Mouse (Mus musculus): Measurements from ENCODE around the gene Eif4g2.

The Eif4g2 gene

DNA sequence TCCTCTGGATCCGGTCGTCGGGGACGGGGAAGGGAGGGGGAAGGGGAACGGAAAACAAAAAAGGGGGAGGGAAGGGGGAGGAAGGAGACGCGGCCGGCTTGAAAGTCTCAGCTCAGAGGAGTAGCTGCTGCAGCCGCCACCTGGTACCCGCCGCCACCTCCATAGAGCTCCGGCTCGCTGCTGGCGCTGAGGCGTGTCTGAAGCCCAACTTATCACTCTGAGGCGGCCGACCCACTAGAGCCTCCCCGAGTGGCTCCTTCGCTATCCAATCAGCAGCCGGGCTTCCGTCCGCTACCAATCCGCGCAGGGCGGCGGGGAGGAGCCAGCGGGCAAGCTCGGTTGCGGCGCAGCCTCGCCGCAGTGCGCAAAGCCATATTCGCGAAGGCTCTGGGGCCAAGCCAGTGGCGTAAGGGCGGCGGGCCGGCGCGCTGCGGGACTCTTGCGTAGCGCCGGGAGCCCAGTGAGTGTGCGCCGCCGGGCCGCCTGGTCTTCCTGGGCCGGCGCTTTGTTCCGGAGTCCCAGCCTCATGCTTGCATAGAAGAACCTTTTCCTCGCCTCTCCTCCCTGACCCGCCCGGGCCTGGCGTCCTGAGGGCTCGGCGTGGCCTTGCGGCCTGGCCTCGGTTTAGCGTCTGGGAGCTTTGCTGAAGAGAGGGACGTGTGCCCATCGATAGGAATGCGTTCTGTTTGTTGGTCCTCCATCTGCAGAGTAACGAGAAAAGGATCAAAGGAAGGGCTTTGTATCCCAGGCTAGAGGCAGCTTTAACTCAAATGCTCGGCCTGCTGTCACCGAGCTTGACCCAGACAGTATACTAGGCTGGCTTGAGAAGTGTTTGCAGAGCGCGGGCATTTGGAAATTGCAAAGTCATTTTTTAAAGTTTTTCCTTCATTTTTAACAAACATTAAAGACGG, at the start of gene Eif4g2:
TSS of gene Eif4g2 (minus strand) at position 209 of the 911 bp plus-strand sequence.
- peak; percentile 98 to 99 for DNase-seq (ENCODE audit: low spot score in 2 of 2)

DNA sequence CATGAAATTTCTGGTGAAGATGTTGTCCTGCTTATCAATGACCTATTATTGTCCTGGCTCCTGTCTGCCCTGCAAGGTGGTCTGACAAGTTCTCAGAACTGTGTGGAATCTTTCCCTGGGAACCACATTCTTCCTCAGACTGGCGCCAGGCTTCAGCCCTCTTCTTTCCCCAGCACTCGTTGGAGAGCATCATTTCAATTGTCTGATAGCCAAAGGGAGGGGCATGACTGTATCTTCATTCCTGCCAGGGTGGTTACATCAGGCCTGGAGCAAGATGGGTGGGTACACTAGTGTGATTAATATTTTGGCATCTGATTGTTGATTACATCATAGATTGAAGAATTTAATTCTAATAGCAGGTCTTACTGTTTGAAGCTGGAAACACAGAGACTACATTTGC, 49.8 kb upstream of the Eif4g2 start:
- no peak for DNase-seq (ENCODE audit: low spot score in 2 of 2)

DNA sequence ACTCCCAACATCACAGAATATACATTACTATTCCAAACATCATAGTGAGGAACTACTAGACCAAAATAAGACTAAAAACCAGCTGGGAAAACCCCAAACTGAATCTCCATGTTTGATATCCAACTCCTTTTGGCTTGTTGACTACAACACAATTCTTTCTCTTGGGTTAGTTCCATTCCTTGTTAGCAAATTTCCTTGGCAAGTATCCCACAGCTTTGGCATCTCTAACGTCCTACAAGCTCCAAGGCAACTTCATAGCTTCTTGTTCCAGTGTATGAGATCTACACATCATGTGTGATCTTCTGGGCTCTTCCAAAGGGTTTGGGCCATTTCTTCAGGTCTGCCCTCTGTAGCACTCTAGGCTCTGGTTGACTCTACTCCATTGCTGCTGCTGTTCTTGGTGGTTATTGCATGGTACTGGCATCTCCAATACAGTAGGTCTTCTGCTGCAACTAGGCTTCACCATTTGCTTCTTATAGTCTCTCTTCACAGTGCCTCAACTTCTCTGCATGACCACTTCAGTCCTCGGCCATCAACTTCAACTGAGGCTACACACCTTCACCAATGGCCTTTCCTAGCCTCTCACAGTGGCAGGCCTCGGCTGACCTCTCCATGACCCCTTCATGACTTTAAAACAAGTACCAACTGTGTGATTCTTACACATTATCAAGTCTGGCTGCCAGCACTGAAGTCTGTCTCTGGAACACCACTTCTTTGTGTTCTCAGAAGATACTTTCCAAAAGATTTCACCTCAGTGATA, 44.0 kb upstream of the Eif4g2 start:
- no peak for DNase-seq (ENCODE audit: low spot score in 2 of 2)

DNA sequence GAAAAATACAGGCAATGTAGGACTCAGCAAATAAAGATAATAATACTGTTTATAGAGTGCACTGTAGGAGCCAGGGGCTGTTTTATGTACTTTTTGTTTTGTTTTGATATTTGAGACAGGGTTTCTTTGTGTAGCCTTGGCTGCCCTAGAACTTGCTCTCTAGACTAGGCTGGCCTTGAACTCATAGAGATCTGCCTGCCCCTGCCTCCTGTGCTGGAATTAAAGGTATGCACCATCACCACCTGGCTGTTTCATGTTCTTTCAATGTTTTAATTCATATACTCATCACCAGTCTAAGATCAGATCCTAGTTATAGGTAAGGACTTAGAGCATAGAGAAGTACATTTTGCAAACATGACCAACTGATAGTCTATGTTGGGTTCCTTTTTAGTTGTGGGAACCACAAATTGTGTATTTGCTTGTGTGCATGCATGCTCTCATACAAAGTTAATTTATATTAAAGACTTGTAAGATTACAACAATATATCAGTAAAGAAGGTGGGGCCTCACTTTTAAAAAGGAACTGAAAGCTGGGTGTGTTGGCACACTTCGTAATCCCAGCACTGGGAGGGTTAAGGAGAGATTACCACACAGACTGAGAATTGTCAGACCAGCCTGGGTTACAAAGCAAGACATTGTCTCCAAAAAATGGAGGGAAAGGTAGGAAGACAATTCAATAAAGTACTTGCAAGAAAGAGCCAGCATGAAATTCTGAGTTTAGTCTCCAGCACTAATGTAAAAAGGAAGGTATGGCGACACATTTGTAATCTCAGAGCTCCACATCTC, 41.1 kb upstream of the Eif4g2 start:
- no peak for DNase-seq (ENCODE audit: low spot score in 2 of 2)

DNA sequence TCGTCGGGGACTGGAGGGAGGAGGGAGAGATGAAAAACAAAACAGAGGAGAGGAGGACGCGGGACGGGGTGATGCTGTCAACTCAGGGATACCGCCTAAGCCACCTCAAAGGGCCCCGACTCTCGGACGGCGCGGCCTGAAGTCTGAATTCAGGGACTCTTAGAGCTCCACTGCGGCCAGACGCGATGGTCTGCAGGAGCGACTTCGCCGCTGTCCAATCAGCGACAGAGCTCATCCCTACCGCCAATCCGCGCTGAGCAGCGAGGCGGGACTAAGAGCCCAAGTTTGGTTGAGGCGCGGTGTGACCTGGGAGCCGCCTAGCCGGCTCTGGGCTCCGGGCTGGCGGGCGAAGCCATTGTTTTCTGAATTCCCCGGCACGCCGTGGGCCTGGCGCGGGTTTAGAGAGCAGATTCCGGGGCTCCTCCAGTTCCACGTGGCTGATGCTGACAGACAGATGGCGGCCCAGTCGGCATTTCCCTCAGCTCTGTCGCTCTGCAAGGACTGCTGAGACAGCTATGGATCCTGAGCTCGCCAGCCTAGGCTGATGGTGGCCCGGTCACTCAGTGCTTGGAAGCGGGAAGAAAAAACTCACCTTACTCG, 39.8 kb upstream of the Eif4g2 start:
- DNase-seq (ENCODE audit: low spot score in 2 of 2) = peak; percentile 96 to 97

DNA sequence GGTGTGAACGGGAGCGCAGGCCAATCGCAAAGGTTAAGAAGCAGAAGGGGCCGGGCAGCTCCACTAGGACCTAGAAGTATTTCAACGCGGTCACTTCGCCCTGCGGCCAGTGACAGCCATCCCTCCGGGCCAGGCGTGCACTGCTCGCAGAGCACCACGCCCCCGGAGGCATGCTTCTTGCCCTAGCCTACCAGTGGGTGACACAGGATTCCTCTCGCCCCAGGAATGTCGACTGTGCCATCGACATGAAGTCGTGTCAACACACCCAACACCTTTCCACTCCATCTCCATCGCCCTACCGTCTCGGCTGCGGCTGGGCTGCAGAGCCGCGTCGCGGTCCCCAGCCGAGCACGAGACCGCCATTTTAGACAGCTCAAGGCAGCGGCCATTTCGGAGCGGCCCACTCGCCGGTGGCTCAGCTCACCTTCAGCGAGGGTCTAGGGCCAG, 39.3 kb upstream of the Eif4g2 start:
- peak in 1 of 2 experiments; percentile 62 for DNase-seq (ENCODE audit: low spot score in 2 of 2)

DNA sequence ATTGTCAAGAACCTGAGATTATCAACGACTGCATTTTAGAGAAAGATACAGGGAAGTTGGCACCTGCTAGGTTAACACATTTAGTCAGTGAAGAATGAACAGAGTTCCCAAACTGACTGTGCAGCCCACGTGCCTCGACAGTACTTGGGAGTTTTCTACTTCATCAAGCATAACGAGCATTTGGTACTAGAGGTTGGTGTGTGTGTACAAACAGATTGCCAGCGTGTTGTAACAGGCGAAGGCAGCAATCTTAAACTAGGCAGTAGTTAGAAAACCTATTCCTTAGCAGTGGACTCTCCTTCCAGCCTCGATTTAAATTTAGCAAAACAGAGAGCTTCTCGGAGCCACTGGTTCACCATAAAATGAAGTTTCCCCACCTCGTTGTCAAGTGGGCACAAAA, 38.7 kb upstream of the Eif4g2 start:
- DNase-seq (ENCODE audit: low spot score in 2 of 2) = peak in 1 of 2 experiments; percentile 12

DNA sequence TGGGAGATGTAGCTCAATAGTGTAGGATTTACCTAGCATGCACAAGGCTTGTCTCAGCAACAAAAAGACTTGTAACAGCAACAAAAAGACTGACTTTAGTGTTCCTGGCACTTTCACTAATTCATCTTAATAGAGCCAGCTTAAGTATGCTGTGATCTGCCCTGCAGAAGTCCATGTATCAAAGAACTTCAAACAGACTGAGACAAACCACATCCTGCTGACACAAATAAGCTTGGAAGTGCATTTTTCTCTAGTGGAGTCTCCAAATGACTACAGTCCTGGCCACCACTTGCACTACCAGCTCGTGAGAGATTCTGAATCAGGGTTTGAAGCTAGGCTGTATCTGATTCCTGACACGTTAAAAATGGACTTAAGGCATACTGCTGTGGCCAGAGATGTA, 26.7 kb upstream of the Eif4g2 start:
- DNase-seq (ENCODE audit: low spot score in 2 of 2) = no peak

DNA sequence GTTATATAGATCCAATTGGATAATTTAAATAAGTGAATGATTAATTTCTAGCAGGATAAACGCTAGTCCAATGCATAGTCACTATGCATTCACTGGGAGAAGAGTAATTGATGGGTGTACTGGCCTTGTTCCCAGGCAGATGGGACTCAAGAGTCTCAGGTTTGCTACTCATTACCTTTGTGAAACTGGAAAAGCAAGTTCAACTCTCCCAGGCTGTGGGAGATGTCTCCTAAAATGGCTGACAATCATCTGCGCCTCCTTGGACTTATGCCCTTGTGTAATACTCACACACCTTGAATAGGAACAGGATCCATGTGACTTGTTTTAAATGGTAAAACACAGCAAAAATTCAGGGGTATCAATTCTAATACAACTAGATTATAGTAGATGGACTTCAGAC, 26.3 kb upstream of the Eif4g2 start:
- no peak for DNase-seq (ENCODE audit: low spot score in 2 of 2)

DNA sequence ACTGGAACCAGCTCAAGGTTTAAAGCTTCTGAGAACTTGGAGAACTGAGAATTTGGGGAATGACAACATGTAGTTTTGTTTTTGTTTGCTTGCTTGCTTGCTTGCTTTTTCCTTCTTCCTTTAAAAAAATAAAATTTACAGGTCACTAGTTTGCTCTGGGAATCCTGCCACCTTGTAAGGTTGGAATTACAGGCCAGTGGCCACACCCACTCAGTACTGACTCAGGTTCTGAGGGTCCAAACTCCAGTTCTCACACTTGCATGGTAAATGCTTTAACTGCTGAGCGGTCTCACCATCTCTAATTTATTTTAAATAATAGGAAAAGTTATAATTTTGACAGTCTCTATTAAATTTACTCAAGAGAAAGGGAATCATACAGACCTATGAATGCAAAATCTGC, 15.4 kb upstream of the Eif4g2 start:
- no peak for DNase-seq (ENCODE audit: low spot score in 2 of 2)

DNA sequence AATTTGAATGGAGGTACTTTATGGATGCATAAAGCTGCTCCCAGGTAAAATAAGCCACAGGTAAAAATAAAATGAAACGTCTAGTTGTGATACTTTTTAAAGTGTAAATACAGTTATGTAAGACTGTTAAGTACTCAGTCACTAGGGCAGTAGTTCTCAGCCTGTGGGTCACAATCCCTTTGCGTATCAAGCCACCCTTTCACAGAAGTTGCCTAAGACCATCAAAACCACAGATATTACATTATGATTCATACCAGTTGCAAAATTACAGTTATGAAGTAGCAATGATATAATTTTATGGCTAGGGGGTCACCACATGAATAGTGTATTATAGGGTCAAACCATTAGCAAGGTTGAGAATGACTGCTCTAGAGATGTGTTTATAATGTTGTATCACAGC, 12.3 kb upstream of the Eif4g2 start:
- no peak for DNase-seq (ENCODE audit: low spot score in 2 of 2)

DNA sequence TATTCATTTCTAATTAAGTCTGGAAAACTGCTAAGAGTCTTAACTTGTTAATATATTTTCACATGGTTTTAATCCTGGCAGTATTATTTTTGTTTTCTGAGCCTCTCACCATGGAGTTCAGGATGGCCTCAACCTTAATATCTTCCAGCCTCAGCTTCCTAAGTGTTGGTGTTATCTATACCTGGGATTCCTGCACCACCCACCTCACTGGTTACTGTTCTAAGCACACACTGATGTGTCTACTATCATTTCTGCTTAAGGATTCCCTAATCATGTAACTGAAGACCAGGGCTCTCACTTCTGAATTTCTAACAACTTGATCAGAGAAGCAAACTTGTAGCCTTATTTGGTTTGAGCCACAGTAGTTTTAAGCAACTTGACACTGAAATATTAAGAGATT, 2.3 kb upstream of the Eif4g2 start:
- no peak for DNase-seq (ENCODE audit: low spot score in 2 of 2)

DNA sequence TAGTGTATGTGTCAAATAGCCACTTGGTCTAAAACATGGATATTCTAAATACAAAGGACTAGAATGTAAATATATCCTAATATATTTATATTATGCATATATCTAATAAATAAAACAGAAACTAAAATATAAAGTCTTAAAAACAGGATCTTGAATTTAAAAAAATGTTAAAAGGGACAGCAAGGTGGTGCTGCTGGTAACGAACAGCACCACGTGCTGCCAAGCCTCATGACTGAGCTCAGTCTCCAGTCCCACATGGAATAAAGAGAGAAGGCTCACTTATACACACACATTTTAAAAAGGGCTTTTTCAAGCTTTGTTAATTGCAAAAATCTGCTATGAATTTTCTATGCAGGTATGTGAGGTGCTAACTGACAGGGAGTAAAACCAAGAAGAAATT, 1.6 kb upstream of the Eif4g2 start:
- no peak for DNase-seq (ENCODE audit: low spot score in 2 of 2)

DNA sequence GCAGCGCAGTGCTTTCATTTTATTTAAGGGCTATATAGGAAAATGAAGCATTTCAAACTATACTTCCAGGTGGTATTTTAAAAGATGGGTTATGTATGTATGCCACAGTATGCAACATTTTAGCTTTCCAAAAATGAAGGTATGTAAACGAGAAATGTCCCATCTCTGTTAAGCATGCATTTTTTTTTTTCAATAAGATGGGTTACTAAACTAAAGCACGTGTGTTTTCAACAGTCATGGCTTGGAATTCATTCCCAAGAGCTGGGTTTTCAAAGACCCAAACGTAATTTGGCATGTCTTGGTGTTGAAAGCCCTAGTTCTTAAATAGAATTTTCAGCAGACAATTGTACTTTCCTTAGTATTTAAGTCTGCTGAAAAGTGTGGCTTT, 897 bp upstream of the Eif4g2 start:
- DNase-seq (ENCODE audit: low spot score in 2 of 2) = no peak

DNA sequence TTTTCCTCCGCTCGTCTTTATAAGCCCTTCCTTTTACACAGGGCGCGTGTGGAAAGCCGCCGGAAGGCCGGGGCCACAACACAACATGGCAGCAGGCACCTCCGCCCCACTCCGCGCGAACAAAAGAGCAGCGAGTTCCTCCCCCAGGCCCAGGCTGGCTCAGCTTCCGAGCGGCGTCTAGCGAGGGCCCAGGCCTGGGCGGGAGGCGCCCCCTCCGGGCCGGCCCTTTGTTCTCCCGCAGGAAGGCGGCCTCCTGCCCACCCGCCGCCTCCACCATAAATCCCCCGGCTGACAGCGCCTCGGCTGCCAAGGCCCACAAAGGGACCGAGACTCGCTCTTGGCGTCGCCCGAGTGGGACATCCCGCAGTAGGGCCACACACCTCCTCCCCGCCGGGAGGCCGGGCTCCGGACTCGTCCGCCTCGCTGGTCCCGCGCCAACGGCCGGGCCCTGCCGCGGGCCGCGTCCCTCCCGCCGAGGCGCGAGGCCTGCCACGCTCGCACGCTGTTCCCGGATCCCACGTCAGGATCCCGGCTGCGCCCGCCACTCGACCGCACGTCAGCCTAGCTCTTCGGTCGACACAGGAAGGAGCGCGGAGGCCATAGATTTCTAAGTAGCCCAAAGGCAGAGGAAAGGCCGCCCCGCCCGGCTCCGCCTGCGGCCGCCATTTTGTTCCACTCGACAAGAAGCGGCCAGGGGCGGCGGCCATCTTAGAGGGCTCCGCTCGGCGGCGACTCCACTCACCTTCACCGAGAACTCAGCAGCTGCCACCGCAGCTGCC, 598 bp downstream of the Eif4g2 start:
- peak; percentile 77 to 78 for DNase-seq (ENCODE audit: low spot score in 2 of 2)

DNA sequence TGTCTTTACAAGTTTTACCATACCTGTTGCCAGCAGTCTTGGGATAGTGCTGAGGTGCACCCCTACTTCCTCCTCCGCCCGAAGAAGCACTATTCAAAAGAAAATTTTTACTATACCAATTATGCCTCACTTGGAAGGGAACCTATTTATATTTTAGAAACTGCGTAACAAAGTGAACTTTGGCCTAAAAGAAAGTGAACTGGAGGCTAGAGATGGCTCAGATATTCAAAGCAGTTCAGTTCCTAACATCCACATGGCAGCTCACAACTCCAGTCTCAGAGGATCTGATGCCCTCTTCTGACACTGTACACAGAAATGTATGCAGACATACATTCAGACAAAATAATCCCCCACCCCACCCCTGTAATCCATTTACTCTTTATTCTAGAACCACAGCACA, 2.0 kb downstream of the Eif4g2 start:
- DNase-seq (ENCODE audit: low spot score in 2 of 2) = no peak

DNA sequence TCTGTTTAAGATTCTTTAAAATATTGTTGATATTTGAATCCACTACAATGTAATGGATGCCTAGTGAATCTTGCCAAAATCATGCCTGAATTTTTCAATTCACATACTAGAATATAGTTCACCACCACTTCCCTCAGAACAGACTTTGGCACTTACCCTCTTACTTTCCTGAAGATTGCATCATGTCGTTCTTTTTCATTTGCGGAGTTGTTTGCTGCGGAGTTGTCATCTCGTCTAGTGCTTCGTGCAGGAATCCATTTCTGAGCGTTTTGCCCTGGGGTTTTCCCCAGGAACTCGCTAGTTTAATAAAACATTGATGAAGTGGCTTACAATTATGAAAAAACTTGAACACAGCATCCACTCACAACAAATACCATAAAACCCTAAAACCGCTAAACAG, 2.8 kb downstream of the Eif4g2 start:
- DNase-seq (ENCODE audit: low spot score in 2 of 2) = no peak

DNA sequence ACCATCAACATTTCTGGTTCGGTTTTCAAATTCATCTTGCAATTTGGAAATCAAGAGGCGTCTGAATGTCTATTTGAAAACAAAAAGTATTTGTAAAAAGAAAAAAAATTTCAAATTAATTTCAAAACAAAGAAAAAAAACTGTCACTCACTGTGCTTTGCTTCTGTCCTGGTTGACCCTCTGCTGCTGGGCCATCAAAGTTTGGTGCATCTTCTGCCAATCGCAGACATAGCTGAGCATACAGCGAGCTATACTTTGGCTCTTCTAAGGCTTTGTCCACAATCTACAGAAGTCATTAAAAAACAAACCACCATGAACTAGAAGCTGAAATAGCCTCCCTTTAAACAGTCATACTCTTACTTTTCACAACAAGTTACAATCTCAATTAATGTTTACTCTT, 4.6 kb downstream of the Eif4g2 start:
- no peak for DNase-seq (ENCODE audit: low spot score in 2 of 2)

DNA sequence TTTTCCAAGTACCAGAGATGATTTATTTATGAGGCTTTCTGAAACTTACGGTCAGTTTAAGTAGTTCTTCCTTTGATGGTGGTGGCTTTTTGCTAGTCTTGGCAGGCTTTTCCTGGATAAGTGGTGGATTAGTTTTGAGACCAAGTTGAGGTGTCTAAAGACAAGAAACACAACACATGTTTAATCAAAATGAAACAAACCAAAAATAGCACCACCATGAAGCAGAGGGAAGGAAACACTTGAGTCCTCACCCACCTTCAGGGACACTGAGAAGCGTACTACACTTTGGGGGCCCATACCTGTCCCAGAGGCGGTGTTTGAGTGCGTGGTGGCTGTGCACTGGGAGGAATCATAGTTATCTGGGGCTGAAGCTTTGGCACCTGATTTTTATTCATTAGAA, 7.5 kb downstream of the Eif4g2 start:
- DNase-seq (ENCODE audit: low spot score in 2 of 2) = no peak

DNA sequence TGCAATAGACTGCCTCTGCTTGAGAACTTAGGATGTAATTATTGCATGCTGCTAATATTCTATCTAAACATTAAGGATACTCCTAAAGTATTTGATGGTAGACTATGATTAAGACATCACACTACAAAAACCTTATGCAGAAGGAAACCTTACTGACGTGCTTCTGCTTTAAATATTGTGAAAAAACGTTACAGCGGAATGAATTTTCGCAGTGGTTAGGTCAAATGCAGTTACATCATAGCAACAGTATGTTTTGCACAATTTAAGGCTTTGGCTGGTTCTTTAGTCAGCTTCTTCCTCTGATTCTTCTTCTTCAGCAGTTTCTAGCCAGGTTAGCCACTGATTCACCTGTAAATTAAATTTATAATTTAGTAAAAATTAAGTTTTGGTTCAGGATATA, 10.4 kb downstream of the Eif4g2 start:
- no peak for DNase-seq (ENCODE audit: low spot score in 2 of 2)

DNA sequence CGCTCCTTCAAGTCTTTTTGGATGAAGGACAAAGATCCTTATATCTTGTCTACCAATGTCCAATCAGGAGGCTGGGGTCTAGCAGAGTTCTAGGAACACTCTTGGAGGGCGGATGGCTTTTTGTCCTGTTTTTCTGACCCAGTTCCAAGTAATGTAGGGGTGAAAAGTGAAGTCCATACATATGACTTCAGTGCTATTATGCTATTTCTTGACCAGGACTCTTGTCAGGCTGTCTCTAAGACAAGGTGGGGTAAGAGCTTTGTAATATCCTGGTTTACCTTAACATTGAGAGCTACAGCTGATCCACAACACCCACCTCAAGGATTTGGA, 12.7 kb downstream of the Eif4g2 start:
- no peak for DNase-seq (ENCODE audit: low spot score in 2 of 2)

Measured in frontal cortex, postnatal 14 days (tissue).